Mouse (Mus musculus): ENCODE data around the gene Mrps7. TPM values are rescaled to one million over a fixed set of nuclear protein-coding genes. Genes with fewer than 3 reads are reported as not detected.

Gene Mrps7
- polyA plus RNA-seq, 1 experiment from 2014 or later, result 77.0 TPM

DNA sequence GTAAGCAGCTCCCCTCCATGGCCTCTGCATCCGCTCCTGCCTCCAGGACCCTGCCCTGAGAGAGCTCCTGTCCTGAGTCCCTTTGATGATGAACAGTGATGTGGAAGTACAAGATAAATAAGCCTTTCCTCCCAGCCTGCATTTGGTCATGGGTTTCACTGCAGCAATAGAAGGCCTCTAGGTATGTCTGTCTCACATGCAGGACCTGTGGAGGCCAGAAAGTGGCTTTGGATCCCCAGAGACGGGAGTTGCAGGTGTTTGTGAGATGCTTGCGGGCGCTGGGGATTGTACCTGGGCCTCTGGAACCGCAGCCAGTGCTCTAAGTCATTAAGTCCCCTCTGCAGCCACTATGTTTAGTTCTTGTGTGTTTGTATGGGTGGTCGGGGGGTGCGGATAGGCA, 16.2 kb downstream of the Mrps7 start:
- peaks cover 21% of the 10 kb centered on the region for H3K36me3 ChIP-seq (ENCODE audit: control insufficient read depth, insufficient read depth, low read length)
- H3K9ac ChIP-seq (ENCODE audit: low read depth, low read length), result no peak overlapping the region
- H3K27me3 ChIP-seq (ENCODE audit: control insufficient read depth, insufficient read depth, low read depth, low read length), result no peaks in the 10 kb centered on the region
- no peaks in the 10 kb centered on the region for H3K4me1 ChIP-seq (ENCODE audit: control insufficient read depth, insufficient read depth, low read length)
- no peak overlapping the region for H3K27ac ChIP-seq (ENCODE audit: low read length)
- WGBS, result 91% methylated on average over 7 of the region's 7 CpGs
- H3K4me3 ChIP-seq (ENCODE audit: low read depth, low read length), result no peak overlapping the region
- no peak for ATAC-seq
- no peak overlapping the region for H3K4me2 ChIP-seq (ENCODE audit: low read length)
- H3K9me3 ChIP-seq (replicated peaks; ENCODE audit: control insufficient read depth, low read length, poor library complexity, severe bottlenecking), result no peaks in the 10 kb centered on the region

DNA sequence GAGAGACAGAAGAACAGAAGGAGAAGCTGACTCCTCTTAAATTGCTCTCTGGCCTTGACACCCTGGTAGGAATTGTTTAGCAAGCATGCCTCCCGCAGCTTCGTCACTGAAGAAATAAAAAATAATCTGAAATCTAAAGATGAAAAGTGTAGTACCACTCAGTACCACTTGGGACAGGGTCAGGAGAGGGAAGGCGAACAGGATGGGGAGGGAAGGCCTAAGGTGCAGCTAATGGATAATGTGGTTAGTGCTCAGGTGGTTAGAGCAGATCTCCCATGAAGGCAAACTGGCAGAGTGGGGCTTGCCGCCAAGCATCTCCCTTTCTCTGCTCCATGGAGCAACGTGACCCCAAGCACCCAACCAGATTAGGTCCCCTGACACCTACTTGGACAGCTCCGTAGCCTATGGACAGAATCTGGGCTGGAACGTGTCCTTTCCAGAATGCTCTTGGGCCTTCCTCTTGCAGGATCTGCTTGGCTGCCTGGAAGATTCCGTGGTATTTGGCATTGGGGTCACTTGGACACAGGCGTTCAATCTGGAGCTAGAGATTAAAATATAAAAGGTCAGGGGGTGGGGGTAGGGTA, 19.9 kb downstream of the Mrps7 start:
- 77% methylated on average over 9 of the region's 9 CpGs for WGBS
- ATAC-seq, result no peak
- H3K9me3 ChIP-seq (replicated peaks; ENCODE audit: control insufficient read depth, low read length, poor library complexity, severe bottlenecking), result no peaks in the 10 kb centered on the region

DNA sequence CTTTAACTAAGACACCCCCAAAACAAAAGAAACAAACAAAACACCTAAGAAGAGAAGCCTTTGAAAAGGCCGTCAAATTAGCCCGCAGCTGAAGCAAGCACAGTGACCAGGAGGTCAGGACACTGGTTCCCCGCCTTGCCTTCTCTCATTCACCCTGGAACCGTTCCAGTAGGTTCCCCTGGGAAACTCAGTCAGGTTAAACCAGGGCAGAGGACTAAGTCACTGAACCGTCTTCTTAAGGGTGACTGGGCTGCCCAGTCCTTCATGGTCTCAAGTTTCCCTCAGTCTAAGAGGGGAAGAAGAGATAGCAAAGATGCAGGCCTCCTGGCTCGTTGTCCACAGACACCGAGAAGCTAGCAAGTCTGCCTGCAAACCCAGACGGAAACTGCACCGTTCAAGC, 22.2 kb downstream of the Mrps7 start:
- Histone ChIP-seq H3K9me3 (replicated peaks; ENCODE audit: control insufficient read depth, low read length, poor library complexity, severe bottlenecking) (no peaks in the 10 kb centered on the region), H3K9ac (ENCODE audit: low read depth, low read length) (no peak overlapping the region), H3K4me2 (ENCODE audit: low read length) (no peak overlapping the region), H3K27me3 (ENCODE audit: control insufficient read depth, insufficient read depth, low read depth, low read length) (no peaks in the 10 kb centered on the region), H3K4me1 (ENCODE audit: control insufficient read depth, insufficient read depth, low read length) (peaks cover 7% of the 10 kb centered on the region), H3K4me3 (ENCODE audit: low read depth, low read length) (no peak overlapping the region), H3K27ac (ENCODE audit: low read length) (no peak overlapping the region), H3K36me3 (ENCODE audit: control insufficient read depth, insufficient read depth, low read length) (peaks cover 10% of the 10 kb centered on the region)
- no peak for ATAC-seq
- 85% methylated on average over 9 of the region's 9 CpGs for WGBS

More for the DNA sequence above, 19.9 kb downstream of the Mrps7 start:
- no peak overlapping the region for H3K27ac ChIP-seq (ENCODE audit: low read length)
- H3K27me3 ChIP-seq (ENCODE audit: control insufficient read depth, insufficient read depth, low read depth, low read length), result no peaks in the 10 kb centered on the region
- H3K36me3 ChIP-seq (ENCODE audit: control insufficient read depth, insufficient read depth, low read length), result peaks cover 18% of the 10 kb centered on the region
- no peak overlapping the region for H3K4me3 ChIP-seq (ENCODE audit: low read depth, low read length)
- H3K9ac ChIP-seq (ENCODE audit: low read depth, low read length), result no peak overlapping the region
- H3K4me2 ChIP-seq (ENCODE audit: low read length), result no peak overlapping the region
- peaks cover 7% of the 10 kb centered on the region for H3K4me1 ChIP-seq (ENCODE audit: control insufficient read depth, insufficient read depth, low read length)

DNA sequence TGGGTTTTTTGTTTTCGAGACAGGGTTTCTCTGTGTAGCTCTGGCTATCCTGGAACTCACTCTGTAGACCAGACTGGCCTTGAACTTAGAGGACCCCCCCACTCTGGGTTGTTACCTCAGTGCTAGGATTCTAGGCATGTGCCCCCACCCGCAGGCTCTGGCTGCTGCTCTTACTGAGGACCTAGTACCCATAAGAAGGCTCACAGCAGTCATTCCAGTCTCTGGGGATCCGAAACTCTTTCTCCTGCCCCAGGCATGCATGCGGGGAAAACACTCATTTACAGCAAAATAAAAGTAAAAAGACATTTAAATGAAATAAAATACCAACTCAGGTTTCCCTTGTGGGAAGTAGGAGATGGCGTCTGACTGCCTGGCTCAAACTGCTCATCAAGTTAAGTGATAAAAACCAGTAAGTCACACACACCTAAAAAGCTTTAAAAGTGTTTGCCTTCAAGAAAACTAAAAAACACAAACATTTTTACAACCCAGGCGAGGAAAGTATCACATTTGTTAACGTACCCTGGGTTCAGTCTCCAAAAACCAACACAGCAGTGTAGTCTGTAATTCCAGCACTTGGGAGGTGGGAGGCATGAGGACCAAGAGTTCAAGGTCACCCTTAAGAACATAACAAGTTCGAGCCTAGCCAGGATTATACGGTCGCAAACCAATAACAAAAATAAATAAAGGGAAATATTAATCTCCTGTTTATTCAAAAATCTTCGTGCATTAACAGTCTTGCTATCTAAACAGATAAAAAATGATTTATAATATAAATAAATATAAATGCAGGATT, 23.3 kb downstream of the Mrps7 start:
- WGBS, result 57% methylated on average over 11 of the region's 11 CpGs
- Histone ChIP-seq H3K9me3 (replicated peaks; ENCODE audit: control insufficient read depth, low read length, poor library complexity, severe bottlenecking) (no peaks in the 10 kb centered on the region), H3K27ac (ENCODE audit: low read length) (no peak overlapping the region), H3K36me3 (ENCODE audit: control insufficient read depth, insufficient read depth, low read length) (peaks cover 10% of the 10 kb centered on the region), H3K4me2 (ENCODE audit: low read length) (peak overlapping the region; percentile 75), H3K4me3 (ENCODE audit: low read depth, low read length) (peak overlapping the region; percentile 57), H3K9ac (ENCODE audit: low read depth, low read length) (peak overlapping the region; percentile 67), H3K4me1 (ENCODE audit: control insufficient read depth, insufficient read depth, low read length) (peaks cover 7% of the 10 kb centered on the region), H3K27me3 (ENCODE audit: control insufficient read depth, insufficient read depth, low read depth, low read length) (no peaks in the 10 kb centered on the region)
- ATAC-seq, result no peak

DNA sequence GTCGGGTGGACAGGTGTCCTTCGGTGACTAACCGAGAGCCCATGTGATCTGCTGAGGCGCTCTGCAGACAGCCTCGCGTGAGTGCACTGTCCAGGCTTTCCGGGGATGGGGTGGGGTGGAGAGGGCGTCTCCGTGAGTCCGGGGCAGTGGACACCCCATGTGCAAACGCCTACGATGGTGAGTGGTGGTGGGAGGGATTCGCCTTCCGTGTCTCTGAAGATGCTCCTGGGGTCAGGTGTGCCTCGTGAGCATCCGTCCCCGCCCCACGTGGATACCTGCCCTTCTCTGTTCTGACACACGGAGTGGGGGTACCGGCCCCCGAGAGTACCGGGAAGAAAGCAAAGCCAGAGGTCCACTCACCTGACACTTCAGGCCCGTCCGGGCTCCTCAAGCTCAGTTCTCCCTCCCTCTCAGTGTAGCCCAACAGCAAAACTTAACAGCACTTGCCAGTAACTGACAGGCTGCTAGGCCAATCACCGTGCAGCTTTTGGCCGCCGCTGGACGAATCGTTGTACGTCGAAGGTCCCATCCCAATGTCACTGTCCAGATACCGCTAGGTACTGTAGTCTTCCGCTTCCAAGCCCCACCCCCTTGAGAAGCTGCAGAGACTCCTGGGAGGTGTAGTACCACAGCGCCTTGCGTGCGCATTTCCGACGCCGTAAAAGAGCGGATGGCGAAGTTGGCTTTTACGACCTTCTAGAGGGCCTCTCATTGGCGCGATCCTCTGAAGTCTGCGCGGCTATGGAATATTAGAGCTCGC, 24.2 kb downstream of the Mrps7 start, which contains the start of gene Slc25a19:
Slc25a19 (minus strand) TSS at position 591 of the 760 bp plus-strand sequence.
- Histone ChIP-seq H3K27me3 (ENCODE audit: control insufficient read depth, insufficient read depth, low read depth, low read length) (no peaks in the 10 kb centered on the region), H3K4me2 (ENCODE audit: low read length) (peak within 1 kb of the TSS; percentile 75), H3K4me3 (ENCODE audit: low read depth, low read length) (peak within 1 kb of the TSS; percentile 57), H3K9ac (ENCODE audit: low read depth, low read length) (peak within 1 kb of the TSS; percentile 67), H3K4me1 (ENCODE audit: control insufficient read depth, insufficient read depth, low read length) (peaks cover 7% of the 10 kb centered on the region), H3K9me3 (replicated peaks; ENCODE audit: control insufficient read depth, low read length, poor library complexity, severe bottlenecking) (no peaks in the 10 kb centered on the region), H3K36me3 (ENCODE audit: control insufficient read depth, insufficient read depth, low read length) (peaks cover 3% of the 10 kb centered on the region; the same call in 1 of the 2 replicates), H3K27ac (ENCODE audit: low read length) (peak within 1 kb of the TSS; percentile 23)
- peak; percentile 100 for ATAC-seq
- WGBS, result under 1% methylated on average over 47 of the region's 47 CpGs

DNA sequence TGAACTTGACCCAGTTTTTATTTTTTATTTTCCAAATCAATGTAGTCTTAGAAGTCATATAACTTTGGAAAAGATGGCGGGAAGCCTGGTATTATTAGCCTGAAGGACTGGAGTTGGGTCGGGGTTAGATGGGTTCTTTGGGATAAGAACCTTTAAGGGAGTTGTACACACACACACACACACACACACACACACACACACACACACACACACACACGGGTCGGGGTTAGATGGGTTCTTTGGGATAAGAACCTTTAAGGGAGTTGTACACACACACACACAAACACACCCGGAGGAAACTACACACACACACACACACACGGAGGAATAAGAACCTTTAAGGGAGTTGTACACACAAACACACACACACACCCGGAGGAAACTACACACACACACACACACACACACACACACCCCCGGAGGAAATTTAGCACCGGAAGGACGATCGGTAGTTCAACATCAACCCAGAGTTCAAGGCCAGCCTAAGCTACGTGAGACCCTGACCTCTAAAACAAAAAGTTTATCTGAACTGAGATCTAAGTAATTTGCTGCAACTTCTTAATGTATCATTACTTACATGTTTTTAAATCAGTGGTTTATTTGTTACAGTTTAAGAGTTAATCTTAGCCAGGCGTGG, 24.9 kb downstream of the Mrps7 start:
- ATAC-seq, result peak; percentile 38
- Histone ChIP-seq H3K36me3 (ENCODE audit: control insufficient read depth, insufficient read depth, low read length) (0 out of 2 replicates have a peak, but pooled peaks cover 3% of the 10 kb centered on the region), H3K4me2 (ENCODE audit: low read length) (peak overlapping the region; percentile 56), H3K9ac (ENCODE audit: low read depth, low read length) (peak overlapping the region; percentile 50; the same call in 1 of the 2 replicates), H3K4me3 (ENCODE audit: low read depth, low read length) (peak overlapping the region; percentile 57), H3K27ac (ENCODE audit: low read length) (no peak overlapping the region), H3K9me3 (replicated peaks; ENCODE audit: control insufficient read depth, low read length, poor library complexity, severe bottlenecking) (no peaks in the 10 kb centered on the region), H3K4me1 (ENCODE audit: control insufficient read depth, insufficient read depth, low read length) (peaks cover 7% of the 10 kb centered on the region), H3K27me3 (ENCODE audit: control insufficient read depth, insufficient read depth, low read depth, low read length) (no peaks in the 10 kb centered on the region)
- WGBS, result 57% methylated on average over 13 of the region's 13 CpGs

DNA sequence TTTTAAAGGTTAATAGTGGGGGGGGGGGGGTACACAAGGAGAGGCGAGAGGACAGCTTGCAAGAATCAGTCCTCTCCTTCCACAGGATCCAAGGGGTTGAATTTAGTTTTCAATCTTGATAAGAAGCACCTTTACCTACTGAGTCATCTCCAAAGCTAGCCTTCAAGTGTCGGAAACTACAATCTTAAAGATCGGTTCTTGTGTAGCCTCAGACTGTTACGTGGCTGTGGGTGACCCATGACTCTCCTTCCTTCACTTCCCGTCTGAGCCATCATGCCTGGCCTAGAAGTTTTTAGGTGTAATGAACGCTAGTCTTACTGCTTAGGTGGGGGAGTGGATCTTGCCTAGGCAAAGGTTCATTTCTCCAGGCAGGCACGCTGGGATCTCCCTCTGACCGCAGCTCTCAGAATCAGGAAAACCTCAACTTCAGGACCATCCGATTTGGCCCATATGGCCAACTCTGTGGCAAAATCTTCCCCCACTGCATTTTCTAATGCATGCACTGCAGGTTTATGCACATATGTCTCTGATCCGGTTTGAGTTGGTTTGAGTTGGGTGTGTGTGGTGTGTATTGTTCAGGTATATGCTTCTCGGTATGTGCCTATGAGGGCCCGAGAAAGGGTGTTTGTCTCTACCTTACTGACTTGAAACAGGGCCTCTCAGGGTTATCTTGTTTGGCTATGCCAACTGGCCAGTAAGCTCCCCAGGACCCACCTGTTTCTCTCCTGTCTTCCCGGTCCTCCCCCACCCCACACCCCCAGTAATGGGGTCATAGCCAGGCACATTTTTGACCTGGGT, 26.2 kb downstream of the Mrps7 start:
- 86% methylated on average over 13 of the region's 13 CpGs for WGBS
- Histone ChIP-seq H3K27me3 (ENCODE audit: control insufficient read depth, insufficient read depth, low read depth, low read length) (no peaks in the 10 kb centered on the region), H3K36me3 (ENCODE audit: control insufficient read depth, insufficient read depth, low read length) (no peaks in the 10 kb centered on the region), H3K27ac (ENCODE audit: low read length) (no peak overlapping the region), H3K4me3 (ENCODE audit: low read depth, low read length) (no peak overlapping the region), H3K9me3 (replicated peaks; ENCODE audit: control insufficient read depth, low read length, poor library complexity, severe bottlenecking) (no peaks in the 10 kb centered on the region), H3K4me2 (ENCODE audit: low read length) (no peak overlapping the region), H3K4me1 (ENCODE audit: control insufficient read depth, insufficient read depth, low read length) (peaks cover 7% of the 10 kb centered on the region), H3K9ac (ENCODE audit: low read depth, low read length) (no peak overlapping the region)
- no peak for ATAC-seq
